Mouse (Mus musculus): ENCODE measurements around the gene Ppp1r3a. TPM values are rescaled to one million over a fixed set of nuclear protein-coding genes. Genes with fewer than 3 reads are reported as not detected.

Ppp1r3a gene
- total RNA-seq, 2 experiments from 2014 or later = not detected

Other genes starting within 250 kb of the Ppp1r3a start
- gene Foxp2, start 146.1 kb upstream of the Ppp1r3a start, total RNA-seq (2021) = 10 to 100 TPM; 26.1 to 31.3 TPM